Mouse (Mus musculus) heart, embryonic 14.5 days (tissue): ENCODE measurements around the gene Aox3. TPM values are rescaled to one million over a fixed set of nuclear protein-coding genes. Genes with fewer than 3 reads are reported as not detected.

ENCODE experiments used
- ATAC-seq: fragments of 200-750 bp; cut with Nextera tagmentation; 2 replicates; pipeline ENCODE4 v1.8.0; 2017; ENCODE audit warnings: low read depth, moderate TSS enrichment; ENCODE audit not compliant: insufficient number of reproducible peaks, insufficient read depth, low FRiP score
- H3K27ac ChIP-seq, 2 experiments: fragments of 200-500 bp in 1 of 2; fragments of 300-500 bp in 1 of 2; sonication (generic) in 1 of 2; replicated peaks in 1 of 2; 2 replicates each; pipeline ENCODE4 v1.5.1; 2012 to 2014; ENCODE audit warnings: low read depth in 2 of 2, low read length in 2 of 2, control low read depth in 1 of 2, mild to moderate bottlenecking in 1 of 2, mixed read lengths in 1 of 2; ENCODE audit not compliant: control insufficient read depth in 1 of 2, insufficient read depth in 1 of 2
- H3K27me3 ChIP-seq: fragments of 300-500 bp; sonication (generic); 2 replicates; pipeline ENCODE4 v1.6.1; 2014; ENCODE audit warnings: mild to moderate bottlenecking, low read length, control low read depth; ENCODE audit not compliant: control insufficient read depth, insufficient read depth
- H3K36me3 ChIP-seq: fragments of 300-500 bp; sonication (generic); 2 replicates; pipeline ENCODE4 v1.6.1; 2014; ENCODE audit warnings: mild to moderate bottlenecking, control low read depth, low read length, mixed read lengths; ENCODE audit not compliant: control insufficient read depth, insufficient read depth
- H3K4me1 ChIP-seq, 2 experiments: fragments of 200-500 bp in 1 of 2; fragments of 300-500 bp in 1 of 2; sonication (generic) in 1 of 2; 2 replicates each; pipeline ENCODE4 v1.6.1; 2012 to 2014; ENCODE audit warnings: low read length in 2 of 2, control low read depth in 1 of 2, mixed read lengths in 1 of 2; ENCODE audit not compliant: control insufficient read depth in 2 of 2, insufficient read depth in 2 of 2
- H3K4me2 ChIP-seq: fragments of 300-500 bp; sonication (generic); 2 replicates; pipeline ENCODE4 v1.6.1; 2014; ENCODE audit warnings: mild to moderate bottlenecking, low read length
- H3K4me3 ChIP-seq, 2 experiments: fragments of 200-500 bp in 1 of 2; fragments of 300-500 bp in 1 of 2; sonication (generic) in 1 of 2; 2 replicates each; pipeline ENCODE4 v1.5.1; 2012 to 2014; ENCODE audit warnings: low read length in 2 of 2, mild to moderate bottlenecking in 2 of 2, control low read depth in 1 of 2, low read depth in 1 of 2, moderate library complexity in 1 of 2; ENCODE audit not compliant: control insufficient read depth in 1 of 2, insufficient read depth in 1 of 2
- H3K9ac ChIP-seq: fragments of 300-500 bp; sonication (generic); 2 replicates; pipeline ENCODE4 v1.6.1; 2014; ENCODE audit warnings: mild to moderate bottlenecking, low read length
- H3K9me3 ChIP-seq: fragments of 300-500 bp; sonication (generic); 2 replicates; pipeline ENCODE4 v1.6.1; 2016; ENCODE audit warnings: low read length, control low read depth; ENCODE audit not compliant: control insufficient read depth
- WGBS: fragments of 180-500 bp; shearing (Covaris S2); extraction: QIAGEN DNeasy Blood & Tissue Kit; methylation state at CpG from one replicate; pipeline ENCODE4 v1.1.7; 2014; 5-methylcytosine and 5-hydroxymethylcytosine counted together
- polyA plus RNA-seq: library from polyadenylated mRNA; unstranded; fragments of >200 nt; fragmentation: Nextera tagmentation; extraction: Ambion mirVana; gene quantifications from 2 replicates; pipeline ENCODE4 v1.2.1, GENCODE M21; 2014

Gene Aox3
- polyA plus RNA-seq, 1 experiment from 2014 or later: 0.05 TPM

DNA sequence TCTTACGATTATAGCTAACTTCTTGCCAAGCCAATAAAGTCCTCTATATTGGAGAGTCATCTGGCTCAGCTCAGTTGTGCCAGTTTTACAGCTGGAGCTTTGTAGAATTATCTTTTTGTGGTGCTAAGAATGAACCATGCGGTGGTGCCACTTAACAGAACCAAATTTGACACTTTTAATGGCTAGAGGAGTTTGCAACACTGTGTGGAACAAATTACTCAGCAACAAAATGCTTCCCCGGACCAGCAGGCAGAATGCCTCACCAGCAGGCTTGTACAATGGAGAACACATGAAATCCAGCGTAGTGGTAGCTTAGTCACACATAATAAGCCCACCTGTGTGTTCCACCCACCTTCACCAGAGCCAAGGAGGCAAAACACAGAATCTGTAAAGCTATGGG lies 22.7 kb upstream of the Aox3 start:
- H3K4me3 ChIP-seq: no peak overlapping the region
- no peaks in the 10 kb centered on the region for H3K36me3 ChIP-seq
- no peaks in the 10 kb centered on the region for H3K9me3 ChIP-seq
- no peaks in the 10 kb centered on the region; the same call in 1 of the 2 replicates for H3K27me3 ChIP-seq
- H3K9ac ChIP-seq: no peak overlapping the region
- no peak overlapping the region for H3K4me2 ChIP-seq
- ATAC-seq: no peak
- H3K4me1 ChIP-seq: no peaks in the 10 kb centered on the region; a peak in 3 of 4 replicates
- H3K27ac ChIP-seq: no peak overlapping the region
- 81% methylated on average over 4 of the region's 4 CpGs for WGBS

DNA sequence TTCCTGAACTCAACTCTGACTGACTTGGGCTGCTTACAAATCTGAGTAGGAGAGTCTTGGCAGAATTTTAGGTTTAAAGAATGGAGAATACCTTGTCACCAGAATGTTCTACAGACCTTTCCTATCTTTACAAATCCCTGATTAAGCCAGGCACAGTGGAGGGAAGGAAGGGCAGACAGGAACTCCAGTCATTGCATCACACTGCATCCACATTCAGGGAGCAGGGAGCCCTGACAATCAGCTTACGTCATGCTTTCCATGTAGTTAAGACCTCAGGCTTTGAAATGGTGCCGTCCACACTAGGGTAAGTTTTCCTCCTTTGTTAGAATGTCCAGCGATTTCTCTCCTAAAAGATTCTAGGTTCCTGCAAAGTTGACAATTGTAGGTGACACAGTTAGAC lies 21.7 kb upstream of the Aox3 start:
- no peaks in the 10 kb centered on the region for H3K36me3 ChIP-seq
- H3K4me1 ChIP-seq: no peaks in the 10 kb centered on the region; a peak in 3 of 4 replicates
- H3K4me3 ChIP-seq: no peak overlapping the region
- no peak for ATAC-seq
- 58% methylated on average over 3 of the region's 3 CpGs for WGBS
- no peak overlapping the region for H3K27ac ChIP-seq
- no peaks in the 10 kb centered on the region for H3K9me3 ChIP-seq
- no peaks in the 10 kb centered on the region; the same call in 1 of the 2 replicates for H3K27me3 ChIP-seq
- no peak overlapping the region for H3K9ac ChIP-seq
- H3K4me2 ChIP-seq: no peak overlapping the region

DNA sequence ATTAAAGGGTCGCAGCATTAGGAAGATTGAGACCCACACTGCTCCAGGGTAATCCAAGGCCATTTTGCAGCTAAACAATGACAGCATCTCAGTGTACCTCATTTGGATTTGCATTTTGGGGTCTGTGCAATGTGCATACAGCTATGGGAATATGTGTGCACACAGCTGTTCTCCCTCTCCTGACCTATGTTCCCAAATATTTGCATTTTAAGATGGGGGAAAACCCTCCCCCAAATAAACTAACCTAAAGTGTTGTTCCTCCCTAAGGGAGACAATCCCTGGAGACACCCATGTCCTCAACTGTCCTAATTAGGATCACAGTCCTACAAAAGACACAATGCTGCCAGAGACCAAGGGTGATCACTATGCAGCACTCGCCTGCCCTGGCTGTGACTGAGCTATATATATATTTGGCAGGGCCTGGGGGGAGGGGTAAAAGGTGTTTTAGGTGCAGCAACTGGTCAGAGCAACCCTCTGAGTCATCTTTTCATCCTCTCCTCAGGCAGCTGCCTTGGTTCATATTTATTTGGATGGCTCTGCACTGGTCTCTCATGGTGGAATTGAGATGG lies 20.9 kb upstream of the Aox3 start:
- no peaks in the 10 kb centered on the region for H3K36me3 ChIP-seq
- H3K4me1 ChIP-seq: no peaks in the 10 kb centered on the region; a peak in 3 of 4 replicates
- H3K27ac ChIP-seq: no peak overlapping the region
- no peak overlapping the region for H3K4me3 ChIP-seq
- ATAC-seq: 0 out of 2 replicates have a peak, but pooled peaks have one; percentile 54
- H3K9ac ChIP-seq: no peak overlapping the region
- WGBS: 56% methylated on average over 2 of the region's 2 CpGs
- H3K4me2 ChIP-seq: no peak overlapping the region
- no peaks in the 10 kb centered on the region; the same call in 1 of the 2 replicates for H3K27me3 ChIP-seq
- no peaks in the 10 kb centered on the region for H3K9me3 ChIP-seq

DNA sequence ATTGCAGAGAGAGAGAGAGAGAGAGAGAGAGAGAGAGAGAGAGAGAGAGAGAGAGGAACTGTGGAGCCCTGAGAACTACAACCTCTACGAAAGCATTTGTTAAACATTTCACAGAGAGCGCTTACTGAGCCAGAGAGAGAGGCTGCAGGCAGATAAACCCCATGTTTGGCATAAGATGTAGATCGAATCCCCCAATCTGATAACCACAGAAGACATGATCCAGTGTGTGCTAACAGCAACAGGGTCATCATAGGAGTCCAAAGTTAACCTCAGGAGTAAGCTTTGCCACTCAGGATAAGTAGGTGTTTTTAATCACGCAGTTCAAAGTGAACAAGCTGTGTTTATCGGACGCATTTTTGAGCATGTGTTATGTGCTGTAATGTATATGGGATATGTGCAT lies 15.6 kb upstream of the Aox3 start:
- no peak overlapping the region for H3K4me2 ChIP-seq
- no peaks in the 10 kb centered on the region for H3K36me3 ChIP-seq
- no peak for ATAC-seq
- no peak overlapping the region for H3K4me3 ChIP-seq
- WGBS: 79% methylated on average over 6 of the region's 6 CpGs
- no peaks in the 10 kb centered on the region for H3K9me3 ChIP-seq
- no peaks in the 10 kb centered on the region; a peak in 2 of 4 replicates for H3K4me1 ChIP-seq
- no peak overlapping the region for H3K27ac ChIP-seq
- no peaks in the 10 kb centered on the region for H3K27me3 ChIP-seq
- no peak overlapping the region for H3K9ac ChIP-seq

DNA sequence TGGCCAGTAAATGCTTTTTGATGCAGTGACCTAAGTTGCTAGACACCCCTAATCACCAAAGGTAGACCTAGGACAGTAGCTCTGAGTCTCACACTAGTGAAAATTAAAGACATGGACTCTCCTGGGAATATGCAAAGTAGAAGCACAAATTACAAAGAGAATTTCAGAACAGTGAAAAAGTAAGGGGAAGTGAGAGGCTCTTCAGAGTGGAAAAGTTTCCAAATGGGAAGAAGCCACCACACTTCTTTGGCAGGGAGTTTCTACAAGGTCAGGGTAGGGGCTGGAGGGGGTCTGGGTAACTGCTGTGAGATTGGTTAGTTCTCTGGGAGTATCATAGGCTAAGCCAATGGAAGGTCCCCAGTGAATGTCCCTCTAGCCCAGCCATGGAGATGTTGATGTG lies 13.8 kb upstream of the Aox3 start:
- Histone ChIP-seq H3K36me3 (no peaks in the 10 kb centered on the region), H3K4me3 (no peak overlapping the region), H3K27me3 (no peaks in the 10 kb centered on the region), H3K9me3 (no peaks in the 10 kb centered on the region), H3K27ac (no peak overlapping the region), H3K4me2 (no peak overlapping the region), H3K4me1 (no peaks in the 10 kb centered on the region), H3K9ac (no peak overlapping the region)
- no peak for ATAC-seq

DNA sequence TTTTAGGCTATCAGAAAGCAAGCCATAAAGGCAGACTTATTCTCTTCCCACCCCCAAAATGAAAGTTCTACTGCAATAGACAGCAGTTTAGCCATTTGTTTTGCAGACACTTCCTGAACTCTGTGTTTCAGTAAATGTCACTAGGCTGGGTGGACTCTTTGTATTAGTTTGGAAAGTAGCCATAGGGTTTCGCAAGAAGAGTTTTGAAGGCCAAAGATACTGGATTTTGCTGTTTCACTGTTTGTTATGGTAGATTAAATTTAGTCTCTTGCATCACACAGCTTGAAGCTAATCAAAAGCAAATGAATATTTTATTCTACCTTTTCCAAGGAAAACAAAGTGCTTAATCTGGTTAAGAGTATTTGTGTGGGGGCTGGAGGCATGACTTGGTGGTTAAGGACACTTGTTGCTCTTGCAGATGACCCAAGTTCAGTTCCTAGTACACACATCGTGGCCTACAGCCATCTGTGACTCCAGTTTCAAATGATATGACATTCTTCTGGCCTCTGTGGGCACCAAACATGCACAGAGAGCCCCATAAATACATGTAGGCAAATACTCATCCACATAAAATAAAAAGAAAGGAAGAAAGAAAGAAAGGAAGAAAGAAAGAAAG lies 11.3 kb upstream of the Aox3 start:
- H3K27me3 ChIP-seq: no peaks in the 10 kb centered on the region
- H3K36me3 ChIP-seq: no peaks in the 10 kb centered on the region
- WGBS: 69% methylated on average over 2 of the region's 2 CpGs
- H3K4me2 ChIP-seq: no peak overlapping the region
- no peaks in the 10 kb centered on the region for H3K9me3 ChIP-seq
- H3K9ac ChIP-seq: no peak overlapping the region
- H3K27ac ChIP-seq: no peak overlapping the region
- H3K4me1 ChIP-seq: no peaks in the 10 kb centered on the region
- H3K4me3 ChIP-seq: no peak overlapping the region
- ATAC-seq: no peak

DNA sequence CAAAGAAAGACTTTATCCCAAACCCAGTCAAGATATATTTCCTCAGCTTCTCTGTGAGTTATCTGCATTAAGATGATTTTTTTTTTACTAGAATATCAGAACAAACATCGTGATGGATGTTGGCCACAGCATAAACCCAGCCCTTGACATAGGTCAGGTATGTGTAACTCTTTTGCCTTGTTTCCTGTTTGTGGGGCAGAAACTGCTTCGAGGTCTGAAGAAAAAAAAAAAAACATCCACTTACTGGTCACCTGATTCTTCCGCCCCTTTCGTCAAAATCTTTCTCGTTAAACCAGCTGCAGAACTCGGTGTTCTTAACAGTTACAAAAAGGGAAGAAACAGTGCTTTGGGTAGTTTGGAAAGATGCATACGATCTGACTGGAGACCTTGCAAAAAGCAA lies 10.4 kb upstream of the Aox3 start:
- H3K9me3 ChIP-seq: no peaks in the 10 kb centered on the region
- H3K27ac ChIP-seq: no peak overlapping the region
- H3K4me3 ChIP-seq: no peak overlapping the region
- WGBS: 70% methylated on average over 7 of the region's 7 CpGs
- H3K4me1 ChIP-seq: no peaks in the 10 kb centered on the region
- no peak overlapping the region for H3K9ac ChIP-seq
- no peak for ATAC-seq
- no peak overlapping the region for H3K4me2 ChIP-seq
- H3K36me3 ChIP-seq: no peaks in the 10 kb centered on the region
- H3K27me3 ChIP-seq: no peaks in the 10 kb centered on the region

DNA sequence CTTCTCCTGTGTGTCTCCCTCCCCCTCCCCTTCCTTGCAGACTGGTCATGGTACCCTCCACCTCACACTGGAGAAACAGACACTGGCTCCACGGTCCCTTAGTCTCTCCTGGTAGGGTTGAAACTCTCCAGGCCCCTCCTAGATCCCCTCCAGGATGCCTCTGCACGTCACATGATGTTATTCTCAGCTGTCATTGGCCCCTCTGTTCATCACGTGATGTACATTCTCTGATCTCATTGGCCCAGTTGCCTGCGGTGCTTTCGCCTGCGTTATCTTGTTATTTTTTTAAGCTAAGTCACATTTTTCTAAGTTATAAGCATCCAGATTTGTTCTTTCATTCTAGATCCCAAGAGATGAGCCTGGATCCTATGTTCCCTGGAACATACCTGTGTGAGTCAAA lies 7.2 kb upstream of the Aox3 start:
- no peaks in the 10 kb centered on the region for H3K27me3 ChIP-seq
- no peak overlapping the region for H3K9ac ChIP-seq
- no peak overlapping the region for H3K4me3 ChIP-seq
- H3K9me3 ChIP-seq: no peaks in the 10 kb centered on the region
- no peaks in the 10 kb centered on the region for H3K4me1 ChIP-seq
- no peak overlapping the region for H3K4me2 ChIP-seq
- WGBS: 85% methylated on average over 6 of the region's 6 CpGs
- H3K36me3 ChIP-seq: no peaks in the 10 kb centered on the region
- ATAC-seq: no peak
- H3K27ac ChIP-seq: no peak overlapping the region
